Mouse (Mus musculus): ENCODE results near the gene Upk3bl. TPM values are rescaled to one million over a fixed set of nuclear protein-coding genes. Genes with fewer than 3 reads are reported as not detected.

The Upk3bl gene
- polyA plus RNA-seq (2014; fragmentation: Illumina TruSeq; extraction: RNeasy Lipid Tissue Mini Kit (QIAGEN cat#74804); ENCODE audit: low read depth, low replicate concordance) = not detected

DNA sequence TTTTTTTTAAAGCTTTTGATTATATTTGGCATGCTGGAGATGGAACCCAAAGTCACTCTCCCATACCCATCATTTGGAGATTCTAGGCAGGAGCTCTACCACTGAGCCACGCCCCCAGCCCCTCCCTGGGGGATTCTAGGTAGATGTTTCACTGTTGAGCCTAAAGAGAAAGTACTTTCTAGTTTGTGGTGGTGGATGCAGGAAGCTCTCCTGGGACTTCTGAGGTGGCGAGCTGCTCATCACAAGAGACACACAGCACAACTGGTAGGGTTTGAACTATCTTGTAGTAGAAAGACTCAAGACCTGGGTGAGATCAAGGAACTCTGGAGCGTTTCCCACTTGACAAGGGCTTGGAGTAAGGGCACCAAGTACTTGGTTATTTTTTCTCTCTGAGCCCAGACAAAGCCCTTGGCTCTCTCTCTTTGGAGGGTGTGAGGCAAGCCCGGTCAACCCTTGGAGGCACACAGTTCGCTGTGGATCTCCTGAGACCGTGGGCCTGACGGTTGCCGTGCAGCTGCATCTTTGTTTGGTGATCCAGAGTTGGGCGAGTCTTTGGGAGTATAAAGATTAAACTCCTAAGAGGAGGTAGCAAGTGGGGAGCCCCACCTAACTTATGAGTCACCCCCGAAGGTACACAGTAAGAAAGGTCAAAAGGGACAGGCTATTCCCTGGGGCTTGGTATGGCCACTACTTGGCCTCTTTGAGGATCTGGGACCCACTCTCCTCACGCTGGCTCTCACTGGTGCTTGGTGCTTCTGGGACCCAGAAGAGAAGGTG, at the start of gene Upk3bl:
Gene Upk3bl (plus strand): TSS at position 192 of the 777 bp plus-strand sequence.

DNA sequence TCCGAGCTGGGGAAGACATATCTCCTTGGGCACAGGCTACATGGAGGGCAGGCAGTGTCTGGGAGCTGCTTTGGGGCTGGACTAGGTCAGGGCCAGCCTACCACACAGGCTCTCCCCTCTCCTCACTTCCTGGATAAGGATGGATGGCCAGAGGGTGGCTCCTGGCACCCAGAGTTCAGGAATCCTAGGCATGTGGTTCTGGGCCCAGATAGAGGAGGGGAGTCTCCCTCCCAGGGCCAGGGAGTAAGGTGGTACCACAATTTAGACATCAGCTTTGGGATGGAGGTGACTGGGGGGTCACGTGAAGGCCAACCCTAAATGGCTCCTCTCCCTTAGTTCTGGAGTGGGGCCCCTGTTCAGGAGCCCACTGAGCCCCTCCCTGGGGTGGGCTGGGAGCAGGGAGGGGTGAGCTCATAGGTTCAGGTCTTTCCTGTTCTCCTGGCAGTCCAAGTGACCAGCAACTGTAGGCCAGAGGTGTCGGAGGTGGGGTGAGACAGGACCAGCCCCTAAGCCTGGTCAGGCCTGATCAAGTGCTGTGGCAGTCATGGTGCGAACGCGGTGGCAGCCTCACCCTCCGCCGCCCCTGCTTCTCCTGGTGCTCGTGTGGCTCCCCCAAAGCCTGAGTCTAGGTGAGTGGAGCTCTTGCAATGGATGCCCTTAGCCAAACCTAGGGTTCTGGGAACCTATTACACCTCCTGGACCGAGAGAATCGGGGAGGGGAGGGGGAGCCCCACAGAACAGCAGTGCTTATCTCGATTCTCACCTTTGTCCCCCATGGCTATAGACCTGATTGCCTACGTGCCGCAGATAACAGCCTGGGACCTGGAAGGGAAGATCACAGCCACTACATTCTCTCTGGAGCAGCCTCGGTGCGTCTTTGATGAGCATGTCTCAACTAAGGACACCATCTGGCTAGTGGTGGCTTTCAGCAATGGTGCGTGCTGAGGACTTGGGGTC, 15.8 kb upstream of the Upk3bl start, which contains the start of gene Upk3b:
Gene Upk3b (plus strand): TSS at position 239 of the 957 bp plus-strand sequence.

DNA sequence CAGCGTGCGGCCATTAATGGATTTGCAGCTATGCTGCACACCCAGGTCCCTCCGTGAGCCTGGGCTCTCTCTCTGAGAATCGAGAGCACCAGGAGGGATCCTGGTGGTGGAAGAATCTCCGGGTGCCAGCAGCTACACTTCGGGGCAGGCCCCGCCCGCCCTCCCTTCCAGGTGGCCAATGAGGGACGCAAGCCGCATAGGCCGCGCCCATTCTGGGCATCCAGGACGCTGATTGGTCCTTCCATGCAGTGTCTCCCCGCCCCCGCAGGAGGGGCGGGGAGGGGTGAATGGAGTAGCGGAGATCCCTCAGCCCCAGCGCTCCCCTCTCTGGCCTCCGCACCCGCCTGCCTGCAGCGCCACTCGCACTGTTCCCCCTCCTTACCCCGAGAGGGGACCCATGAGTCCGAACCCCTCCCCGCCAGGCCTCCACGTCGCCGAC, 29.4 kb downstream of the Upk3bl start, which contains the start of gene Rasa4:
Gene Rasa4 (plus strand): TSS at position 248 of the 439 bp plus-strand sequence.

Other genes starting within 250 kb of the Upk3bl start
- gene Srrm3, start 247.6 kb upstream of the Upk3bl start, polyA plus RNA-seq (2014; fragmentation: Illumina TruSeq; extraction: RNeasy Lipid Tissue Mini Kit (QIAGEN cat#74804); ENCODE audit: low read depth, low replicate concordance) = not detected
- not detected for gene Hspb1, start 166.6 kb upstream of the Upk3bl start, polyA plus RNA-seq (2014; fragmentation: Illumina TruSeq; extraction: RNeasy Lipid Tissue Mini Kit (QIAGEN cat#74804); ENCODE audit: low read depth, low replicate concordance)
- gene Ywhag, start 119.9 kb upstream of the Upk3bl start, polyA plus RNA-seq (2014; fragmentation: Illumina TruSeq; extraction: RNeasy Lipid Tissue Mini Kit (QIAGEN cat#74804); ENCODE audit: low read depth, low replicate concordance) = 44.8 TPM
- gene Ssc4d, start 80.0 kb upstream of the Upk3bl start, polyA plus RNA-seq (2014; fragmentation: Illumina TruSeq; extraction: RNeasy Lipid Tissue Mini Kit (QIAGEN cat#74804); ENCODE audit: low read depth, low replicate concordance) = 0.40 TPM
- not detected for gene Zp3, start 74.4 kb upstream of the Upk3bl start, polyA plus RNA-seq (2014; fragmentation: Illumina TruSeq; extraction: RNeasy Lipid Tissue Mini Kit (QIAGEN cat#74804); ENCODE audit: low read depth, low replicate concordance)
- gene Dtx2, start 59.7 kb upstream of the Upk3bl start, polyA plus RNA-seq (2014; fragmentation: Illumina TruSeq; extraction: RNeasy Lipid Tissue Mini Kit (QIAGEN cat#74804); ENCODE audit: low read depth, low replicate concordance) = 0.16 TPM
- 0.36 TPM for gene Upk3b, start 16.0 kb upstream of the Upk3bl start, polyA plus RNA-seq (2014; fragmentation: Illumina TruSeq; extraction: RNeasy Lipid Tissue Mini Kit (QIAGEN cat#74804); ENCODE audit: low read depth, low replicate concordance)
- 0.32 TPM for gene Rasa4, start 29.4 kb downstream of the Upk3bl start, polyA plus RNA-seq (2014; fragmentation: Illumina TruSeq; extraction: RNeasy Lipid Tissue Mini Kit (QIAGEN cat#74804); ENCODE audit: low read depth, low replicate concordance)
- 5.5 TPM for gene Polr2j, start 62.1 kb downstream of the Upk3bl start, polyA plus RNA-seq (2014; fragmentation: Illumina TruSeq; extraction: RNeasy Lipid Tissue Mini Kit (QIAGEN cat#74804); ENCODE audit: low read depth, low replicate concordance)
- gene Lrwd1, start 81.6 kb downstream of the Upk3bl start, polyA plus RNA-seq (2014; fragmentation: Illumina TruSeq; extraction: RNeasy Lipid Tissue Mini Kit (QIAGEN cat#74804); ENCODE audit: low read depth, low replicate concordance) = 0.44 TPM
- gene Alkbh4, start 81.7 kb downstream of the Upk3bl start, polyA plus RNA-seq (2014; fragmentation: Illumina TruSeq; extraction: RNeasy Lipid Tissue Mini Kit (QIAGEN cat#74804); ENCODE audit: low read depth, low replicate concordance) = 0.69 TPM
- gene Orai2, start 116.2 kb downstream of the Upk3bl start, polyA plus RNA-seq (2014; fragmentation: Illumina TruSeq; extraction: RNeasy Lipid Tissue Mini Kit (QIAGEN cat#74804); ENCODE audit: low read depth, low replicate concordance) = 0.49 TPM
- 17.3 TPM for gene Prkrip1, start 144.5 kb downstream of the Upk3bl start, polyA plus RNA-seq (2014; fragmentation: Illumina TruSeq; extraction: RNeasy Lipid Tissue Mini Kit (QIAGEN cat#74804); ENCODE audit: low read depth, low replicate concordance)
- gene Sh2b2, start 192.1 kb downstream of the Upk3bl start, polyA plus RNA-seq (2014; fragmentation: Illumina TruSeq; extraction: RNeasy Lipid Tissue Mini Kit (QIAGEN cat#74804); ENCODE audit: low read depth, low replicate concordance) = not detected

Measured in kidney, adult 10 weeks (tissue).